Mouse (Mus musculus) cerebellum, postnatal 14 days (tissue): ENCODE measurements around the gene Phc2.

Experiments
- DNase-seq, 2 experiments: peaks; one replicate each; pipeline ENCODE4 v3.0.0; 2021; ENCODE audit warnings: mixed read lengths in 2 of 2

The Phc2 gene

GRCm38 (mm10) chr4:128692149-128692925 is 37.8 kb downstream of the Phc2 start:
- peak in 1 of 2 experiments; percentile 30 for DNase-seq

DNA sequence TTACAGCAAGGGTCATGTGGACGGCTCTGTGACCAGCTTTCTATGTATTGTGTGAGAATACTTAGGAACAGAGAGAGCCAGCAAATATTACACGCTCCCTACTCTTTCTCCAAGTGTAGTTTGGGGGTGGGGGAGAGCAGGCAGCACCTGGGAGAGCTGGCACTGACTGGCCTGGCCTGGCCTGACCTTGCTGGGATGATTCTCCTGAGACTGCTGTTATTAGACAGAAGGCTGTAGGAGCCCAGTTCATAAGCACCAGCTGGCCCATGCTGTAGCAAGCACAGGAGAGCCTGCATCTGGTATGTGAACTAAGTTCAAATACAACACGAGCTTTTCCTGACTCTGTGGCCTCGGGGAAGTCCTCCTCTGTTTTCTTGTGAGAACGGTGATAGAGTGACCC is 38.7 kb downstream of the Phc2 start:
- peak in 1 of 2 experiments; percentile 30 for DNase-seq

DNA sequence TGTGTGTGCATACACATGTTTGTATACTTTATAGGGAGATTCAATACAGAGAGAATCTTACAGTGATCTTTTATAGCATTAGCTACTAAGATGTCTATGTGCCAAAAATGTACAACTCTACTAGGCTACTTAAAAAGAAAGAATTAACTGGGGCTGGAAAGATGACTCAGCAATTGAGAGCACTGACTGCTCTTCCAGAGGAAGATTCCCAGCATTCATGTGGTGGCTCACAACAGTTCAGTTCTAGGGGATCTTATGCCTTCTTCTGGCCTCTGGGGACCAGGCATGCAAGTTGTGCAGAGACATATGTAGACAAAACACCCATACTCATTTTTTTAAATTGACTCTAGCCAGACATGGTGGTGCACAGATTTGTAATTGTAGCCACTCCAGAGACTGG is 39.8 kb downstream of the Phc2 start:
- DNase-seq, result no peak

DNA sequence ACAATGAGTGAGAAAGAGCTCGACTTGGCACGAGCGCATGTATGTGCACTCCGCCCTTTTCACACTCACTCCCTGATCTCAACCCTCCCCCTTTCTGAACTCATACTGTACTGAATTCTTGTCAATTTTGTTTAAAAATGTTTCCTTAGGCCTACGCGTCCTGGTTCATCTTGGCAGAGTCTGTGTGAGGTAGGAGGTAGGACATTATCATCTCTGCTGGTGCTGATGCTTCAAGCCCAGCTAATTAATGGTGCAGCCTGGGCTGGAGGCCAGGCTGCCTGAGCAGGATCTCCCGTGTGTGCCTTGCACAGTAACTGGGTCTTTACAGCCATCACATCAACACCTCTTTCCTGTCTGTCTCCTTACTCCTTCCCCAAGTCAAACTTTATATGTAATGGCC is 40.6 kb downstream of the Phc2 start:
- DNase-seq, result peak in 1 of 2 experiments; percentile 42

- peak; percentile 34 to 60 for DNase-seq
Observed at GRCm38 (mm10) chr4:128698011-128698861, 43.7 kb downstream of the Phc2 start.

GRCm38 (mm10) chr4:128699916-128700315 is 45.4 kb downstream of the Phc2 start:
- no peak for DNase-seq

GRCm38 (mm10) chr4:128700543-128700942 is 46.0 kb downstream of the Phc2 start:
- no peak for DNase-seq

- DNase-seq, result peak; percentile 75 to 76
Observed at GRCm38 (mm10) chr4:128705138-128705720, 50.7 kb downstream of the Phc2 start.

GRCm38 (mm10) chr4:128706626-128707025 is 52.1 kb downstream of the Phc2 start:
- DNase-seq, result peak; percentile 52 to 63

DNA sequence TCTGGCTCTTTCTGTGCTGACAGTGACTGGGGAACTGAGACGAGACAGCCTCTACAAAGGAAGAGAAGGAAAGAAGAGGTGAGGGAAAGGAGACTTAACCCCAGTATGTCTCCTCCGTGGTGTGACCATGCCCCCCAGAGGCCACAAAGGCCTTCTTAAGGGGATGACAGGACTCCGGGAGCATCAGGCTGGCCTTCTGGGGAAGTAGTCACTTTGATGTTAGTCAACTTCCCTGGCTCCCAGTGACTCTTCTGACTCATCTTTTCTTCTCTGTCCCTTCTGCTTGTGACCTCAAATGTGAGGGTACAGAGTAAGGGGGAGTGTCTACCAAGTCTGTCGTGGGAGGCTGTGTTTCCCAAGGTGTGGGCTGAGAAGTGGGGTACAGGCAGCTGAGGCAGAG is 52.9 kb downstream of the Phc2 start:
- no peak for DNase-seq

DNA sequence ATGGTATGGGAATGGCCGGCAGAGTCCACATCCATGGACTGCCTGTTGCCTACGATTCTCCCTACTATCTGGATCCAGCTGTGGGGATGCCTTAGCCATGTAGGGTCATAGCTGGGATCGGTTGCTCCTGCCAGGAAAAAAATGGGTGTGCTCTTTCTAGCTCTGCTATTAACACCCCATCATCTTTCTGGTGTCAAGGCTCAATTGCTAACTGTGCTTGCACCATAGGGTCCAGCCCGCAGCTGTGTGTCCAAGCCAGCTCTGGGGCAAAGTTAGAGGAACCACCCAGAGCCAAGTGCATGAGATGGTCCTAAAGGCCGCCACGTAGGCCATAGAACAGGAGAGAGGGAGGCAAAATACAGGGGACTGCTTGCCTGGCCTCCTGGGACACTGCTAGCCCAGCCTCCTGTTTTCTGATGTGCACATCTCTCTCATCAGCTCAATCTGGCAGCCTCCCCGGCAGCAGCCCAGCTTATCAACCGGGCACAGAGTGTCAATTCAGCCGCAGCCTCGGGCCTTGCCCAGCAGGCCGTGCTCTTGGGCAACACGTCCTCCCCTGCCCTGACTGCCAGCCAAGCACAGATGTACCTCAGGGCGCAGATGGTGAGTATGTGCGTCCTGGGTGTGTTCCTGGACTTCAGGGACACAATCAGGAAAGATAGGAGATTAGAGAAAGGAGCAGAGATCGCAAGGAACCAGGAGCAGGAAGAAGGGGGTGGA is 54.7 kb downstream of the Phc2 start:
- peak; percentile 59 to 65 for DNase-seq

DNA sequence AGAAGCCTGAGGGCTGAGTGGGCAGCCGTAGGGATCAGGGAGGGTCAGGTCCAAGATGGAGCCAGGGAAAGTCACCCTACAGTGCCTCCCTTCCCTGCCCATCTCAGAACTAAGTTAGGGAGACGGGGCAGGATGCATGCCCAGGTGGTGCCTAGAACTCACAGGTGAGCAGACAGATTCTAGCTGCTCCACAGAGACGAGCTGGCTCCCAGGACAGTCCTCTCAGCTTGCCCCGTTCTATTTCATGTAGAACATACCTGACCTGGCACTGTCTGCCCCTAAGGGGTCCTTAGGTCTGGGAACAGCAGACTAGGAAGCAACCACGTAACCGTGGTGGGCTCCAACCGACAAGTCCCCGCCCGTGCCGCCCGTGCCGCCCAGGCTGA is 55.3 kb downstream of the Phc2 start:
- peak; percentile 29 to 55 for DNase-seq

DNA sequence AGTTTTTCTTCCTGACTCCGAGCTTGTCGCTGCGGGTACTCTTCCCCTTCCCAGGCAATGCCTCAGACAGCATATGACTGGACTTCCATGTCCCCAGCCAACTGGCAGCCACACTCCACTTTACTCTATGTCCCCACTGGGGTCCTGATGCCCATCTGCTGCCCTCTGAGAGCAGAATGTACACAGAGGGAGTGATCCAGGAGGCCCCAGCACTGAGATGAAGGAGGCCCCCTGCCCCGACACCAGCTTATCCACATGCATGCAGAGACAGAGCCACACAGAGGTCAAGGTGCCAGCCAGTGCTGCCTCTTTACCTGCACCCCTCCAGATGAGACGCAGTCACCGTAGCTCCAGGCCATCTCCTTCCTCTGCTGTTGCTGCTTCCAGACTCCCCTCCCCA is 55.8 kb downstream of the Phc2 start:
- peak; percentile 75 to 85 for DNase-seq

DNA sequence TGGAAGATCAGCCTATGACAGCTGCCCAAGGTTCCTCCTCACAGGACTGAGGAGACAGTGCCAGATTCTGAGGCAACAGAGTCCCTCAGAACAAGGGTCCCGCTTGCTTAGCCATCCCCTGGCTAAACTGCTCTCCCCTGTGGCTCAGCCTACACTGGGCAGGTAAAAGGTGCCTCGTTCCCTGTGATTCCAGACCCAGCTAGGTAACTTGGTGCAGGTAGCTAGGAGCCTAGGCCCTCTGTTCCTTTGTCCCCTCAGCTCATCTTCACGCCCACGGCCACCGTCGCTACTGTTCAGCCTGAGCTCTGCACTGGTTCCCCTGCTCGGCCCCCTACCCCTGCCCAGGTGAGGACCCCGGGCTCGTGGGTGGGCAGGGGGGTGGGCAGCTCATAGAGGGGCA is 56.3 kb downstream of the Phc2 start:
- peak in 1 of 2 experiments; percentile 61 for DNase-seq

GRCm38 (mm10) chr4:128711455-128712135 is 57.1 kb downstream of the Phc2 start:
- DNase-seq, result peak; percentile 98

DNA sequence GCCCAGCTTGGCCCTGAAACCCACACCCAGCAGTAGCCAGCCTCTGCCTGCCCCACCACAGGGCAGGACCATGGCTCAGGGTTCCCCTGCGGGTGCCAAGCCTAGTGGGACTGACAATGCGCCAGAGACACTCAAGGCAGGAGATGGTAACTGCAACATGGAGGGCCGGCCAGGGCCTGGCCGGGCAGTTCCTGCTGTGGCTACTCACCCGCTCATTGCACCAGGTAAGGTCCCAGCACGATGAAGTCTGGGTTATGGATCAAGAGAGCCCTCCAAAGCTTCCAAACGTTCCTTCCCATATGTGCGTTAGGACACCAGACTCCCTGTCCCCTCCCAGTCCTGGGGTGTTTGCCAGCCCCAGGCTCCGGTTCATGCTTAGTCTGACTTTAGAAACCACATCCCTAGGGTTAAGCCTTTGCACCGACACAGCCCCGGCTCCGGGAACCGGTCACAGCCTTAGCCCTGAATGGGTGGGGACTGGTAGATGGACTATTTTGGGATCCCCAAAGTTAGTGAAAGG is 57.7 kb downstream of the Phc2 start:
- DNase-seq, result peak in 1 of 2 experiments; percentile 52

- no peak for DNase-seq
Observed at GRCm38 (mm10) chr4:128712941-128713340, 58.4 kb downstream of the Phc2 start.

DNA sequence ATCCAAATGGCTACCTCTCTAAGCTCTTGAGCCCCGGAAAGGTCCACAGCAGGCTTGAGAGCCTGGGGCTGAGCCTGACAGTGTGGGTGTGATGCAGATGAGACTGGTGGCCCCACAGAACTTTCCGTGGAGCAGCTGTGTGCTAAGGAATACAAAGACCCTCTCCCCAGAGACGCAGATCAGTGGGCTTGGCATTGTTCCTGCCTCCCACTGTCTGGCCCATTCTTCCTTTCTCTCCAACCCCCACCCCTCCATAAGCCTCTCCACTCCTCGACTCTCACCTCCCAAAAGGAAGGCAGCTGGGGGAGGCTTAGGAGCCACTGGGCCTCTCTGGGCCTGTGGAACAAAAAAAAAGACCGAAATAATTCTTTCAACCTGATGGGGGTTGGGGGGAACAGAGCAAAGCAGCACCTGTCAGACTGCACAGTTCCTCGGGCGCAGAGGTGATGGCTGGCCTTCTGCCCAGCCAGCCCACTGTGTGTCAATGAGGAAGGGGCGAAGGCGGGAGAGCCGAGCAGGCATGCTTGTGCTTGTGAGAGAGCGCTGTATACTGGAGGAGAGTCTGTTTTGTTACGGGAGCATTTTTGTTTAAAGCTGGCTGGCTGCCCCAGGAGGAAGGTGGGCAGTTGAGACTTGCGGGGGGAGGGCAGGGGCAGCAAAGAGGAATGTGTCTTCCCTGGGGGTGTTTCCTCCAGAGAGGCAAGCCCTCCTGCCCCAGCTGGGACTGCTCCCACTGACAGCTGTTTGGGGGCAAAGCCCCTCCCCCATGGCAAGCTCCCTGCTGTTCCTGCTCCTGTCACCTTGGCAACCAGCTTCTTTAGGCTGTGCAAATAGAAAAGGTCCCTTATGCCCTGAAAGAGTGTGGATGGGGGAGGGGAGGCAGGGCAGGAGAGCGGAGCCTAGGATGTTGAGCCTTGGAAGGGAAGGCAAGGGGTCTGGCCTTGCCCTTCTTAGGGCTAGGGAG is 61.0 kb downstream of the Phc2 start:
- peak; percentile 74 for DNase-seq

GRCm38 (mm10) chr4:128716279-128716678 is 61.8 kb downstream of the Phc2 start:
- DNase-seq, result no peak

GRCm38 (mm10) chr4:128716731-128717130 is 62.2 kb downstream of the Phc2 start:
- DNase-seq, result no peak

DNA sequence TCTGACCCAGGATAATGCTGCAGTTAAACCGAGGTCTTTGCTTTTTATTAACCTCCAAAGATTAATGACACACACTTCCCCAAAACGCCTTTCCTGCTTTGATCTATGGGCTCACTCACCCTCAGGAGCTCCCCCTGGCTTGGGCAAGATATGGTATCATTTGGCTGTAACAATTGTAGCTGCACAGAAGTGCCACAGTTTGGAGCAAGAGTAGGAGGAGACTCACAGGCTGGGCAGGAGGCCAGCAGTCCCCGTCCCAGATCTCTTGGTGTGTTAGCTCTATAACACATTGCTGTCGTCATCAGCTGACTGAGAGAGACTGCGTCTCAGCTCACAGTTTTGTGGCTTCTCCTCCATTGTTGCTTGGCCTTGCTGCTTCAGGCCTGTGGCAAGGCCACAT is 65.6 kb downstream of the Phc2 start:
- DNase-seq, result peak; percentile 73 to 76
